20 mouse cellular contexts compared by ENCODE assay signal in the genomic region with DNA sequence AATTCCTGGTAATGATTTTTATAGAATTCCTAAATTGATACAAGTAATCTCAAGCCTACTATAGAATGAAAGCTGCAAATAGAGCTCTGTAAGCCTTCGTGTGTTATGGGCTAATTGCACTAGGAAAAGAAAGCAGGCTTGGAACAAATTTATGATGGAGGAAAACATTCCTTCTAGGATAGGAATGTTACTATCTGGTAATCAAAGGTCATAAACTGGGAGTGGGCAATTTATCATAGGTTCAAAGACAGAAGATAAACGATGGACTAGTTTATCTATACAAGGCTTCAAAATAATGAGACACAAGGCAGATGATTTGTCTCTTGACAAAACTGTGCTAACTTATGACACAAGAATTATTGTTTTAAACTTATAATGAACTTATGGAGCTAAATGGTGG. TPM values are rescaled to one million over a fixed set of nuclear protein-coding genes. Genes with fewer than 3 reads are reported as not detected.
"Had no signal": no experiment of that assay in that cellular context is flagged by ENCODE, and none has a peak within 500 bp of the region (broad histone marks: within the 10 kb centered on the region; RNA-seq: fewer than 3 reads in every experiment).

No protein-coding gene starts in this region.

- H3K9ac ChIP-seq: neural tube, embryonic 15.5 days; stomach, embryonic 15.5 days had no signal

- H3K4me2 ChIP-seq: neural tube, embryonic 15.5 days; stomach, embryonic 15.5 days had no signal

- H3K9me3 ChIP-seq: neural tube, embryonic 15.5 days; stomach, embryonic 15.5 days had no signal

- DNase-seq: retina, postnatal 1 day; right cerebral cortex, adult 18-20 months; right cerebral cortex, postnatal 14 days; right cerebral cortex, postnatal 25 days; right cerebral cortex, postnatal 4 days; spleen, adult 18-20 months; thymus, adult 18-20 months; thymus, adult 2 months; thymus, postnatal 14 days; thymus, postnatal 25 days; thymus, postnatal 36 days; thymus, postnatal 4 days had no signal

- H3K4me1 ChIP-seq: neural tube, embryonic 15.5 days; stomach, embryonic 15.5 days had no signal

- H3K27me3 ChIP-seq: neural tube, embryonic 15.5 days; stomach, embryonic 15.5 days had no signal

- H3K36me3 ChIP-seq: neural tube, embryonic 15.5 days; stomach, embryonic 15.5 days had no signal

- H3K27ac ChIP-seq: neural tube, embryonic 15.5 days; stomach, embryonic 15.5 days; stomach, postnatal 0 days had no signal

- H3K4me3 ChIP-seq: neural tube, embryonic 15.5 days; stomach, embryonic 15.5 days had no signal

RNA-seq across cellular contexts. Expression of gene Tgm5, which starts 24.3 kb away (rescaled TPM):
- polyA plus RNA-seq: spleen, adult 2 months; testis, adult 2 months had no signal

RNA-seq across cellular contexts. Expression of gene Epb42, which starts 24.4 kb away (rescaled TPM):
- polyA plus RNA-seq: testis, adult 2 months had no signal

RNA-seq across cellular contexts. Expression of gene Tgm7, which starts 48.3 kb away (rescaled TPM):
- polyA plus RNA-seq: neural tube, embryonic 14.5 days; neural tube, embryonic 15.5 days; small intestine, adult 2 months; spleen, adult 2 months; stomach, embryonic 14.5 days; stomach, postnatal 0 days had no signal
